Mouse (Mus musculus) erythroblast, embryonic 14.5 days (primary cell): ENCODE results near the gene Zdhhc6. TPM values are rescaled to one million over a fixed set of nuclear protein-coding genes. Genes with fewer than 3 reads are reported as not detected.

ENCODE experiments used
- H3K27me3 ChIP-seq: 2 replicates; pipeline ENCODE4 v1.6.1; 2012; ENCODE audit warnings: inconsistent platforms; ENCODE audit not compliant: control insufficient read depth
- H3K36me3 ChIP-seq: 2 replicates; pipeline ENCODE4 v1.6.1; 2012; ENCODE audit warnings: mild to moderate bottlenecking, inconsistent platforms; ENCODE audit not compliant: control insufficient read depth
- H3K4me1 ChIP-seq: 2 replicates; pipeline ENCODE4 v1.6.1; 2012; ENCODE audit warnings: inconsistent platforms; ENCODE audit not compliant: control insufficient read depth
- H3K4me3 ChIP-seq: replicated peaks from 2 replicates; pipeline ENCODE3; 2012; ENCODE audit warnings: moderate library complexity, mild to moderate bottlenecking, inconsistent platforms
- H3K9me3 ChIP-seq: 2 replicates; pipeline ENCODE4 v1.6.1; 2012; ENCODE audit warnings: low read length, inconsistent platforms, mixed read lengths; ENCODE audit not compliant: control insufficient read depth
- GATA1 ChIP-seq: IDR thresholded peaks from 2 replicates; pipeline ENCODE4 v1.6.1; 2012; ENCODE audit warnings: low read length, inconsistent platforms, mixed read lengths
- TAL1 ChIP-seq: IDR thresholded peaks from 3 replicates; pipeline ENCODE4 v1.6.1; 2012; ENCODE audit warnings: low read length, inconsistent platforms, mixed read lengths
- polyA plus RNA-seq: library from polyadenylated mRNA; stranded (reverse); fragments of >175 nt; gene quantifications from 2 replicates; pipeline ENCODE4 v1.2.3, GENCODE M21; 2012

Gene Zdhhc6
- polyA plus RNA-seq, 1 experiment: 2.3 TPM

GRCm38 (mm10) chr19:55241186-55241645, 74.6 kb downstream of the Zdhhc6 start, which contains the start of gene Gucy2g:
Gene Gucy2g (minus strand): TSS chr19:55241236.
- Histone ChIP-seq H3K9me3 (no peaks in the 10 kb centered on the region), H3K36me3 (no peaks in the 10 kb centered on the region), H3K27me3 (peaks cover 5% of the 10 kb centered on the region), H3K4me3 (no peak within 1 kb of the TSS), H3K4me1 (peaks cover 15% of the 10 kb centered on the region)
- TF ChIP-seq TAL1: no peak
- no peak for TF ChIP-seq GATA1

GRCm38 (mm10) chr19:55239766-55240426, 75.9 kb downstream of the Zdhhc6 start:
- H3K4me1 ChIP-seq: peaks cover 8% of the 10 kb centered on the region
- peaks cover 5% of the 10 kb centered on the region for H3K27me3 ChIP-seq
- H3K9me3 ChIP-seq: no peaks in the 10 kb centered on the region
- H3K4me3 ChIP-seq: no peak overlapping the region
- no peak for TF ChIP-seq GATA1
- no peak for TF ChIP-seq TAL1
- no peaks in the 10 kb centered on the region for H3K36me3 ChIP-seq

GRCm38 (mm10) chr19:55236564-55236963, 79.3 kb downstream of the Zdhhc6 start:
- Histone ChIP-seq H3K36me3 (no peaks in the 10 kb centered on the region), H3K4me3 (no peak overlapping the region), H3K4me1 (peaks cover 18% of the 10 kb centered on the region), H3K9me3 (no peaks in the 10 kb centered on the region), H3K27me3 (peaks cover 5% of the 10 kb centered on the region)
- no peak for TF ChIP-seq GATA1
- no peak for TF ChIP-seq TAL1

- TF ChIP-seq TAL1 (no peak), GATA1 (no peak)
- Histone ChIP-seq H3K4me3 (no peak overlapping the region), H3K9me3 (no peaks in the 10 kb centered on the region), H3K4me1 (peaks cover 22% of the 10 kb centered on the region), H3K36me3 (no peaks in the 10 kb centered on the region), H3K27me3 (peaks cover 5% of the 10 kb centered on the region)
Measured at GRCm38 (mm10) chr19:55236026-55236425, 79.8 kb downstream of the Zdhhc6 start.

- Histone ChIP-seq H3K9me3 (no peaks in the 10 kb centered on the region), H3K4me3 (no peak overlapping the region), H3K4me1 (peaks cover 26% of the 10 kb centered on the region), H3K36me3 (no peaks in the 10 kb centered on the region), H3K27me3 (no peaks in the 10 kb centered on the region)
- TF ChIP-seq TAL1 (no peak), GATA1 (no peak)
Measured at GRCm38 (mm10) chr19:55232136-55232535, 83.7 kb downstream of the Zdhhc6 start.

- Histone ChIP-seq H3K9me3 (no peaks in the 10 kb centered on the region), H3K4me1 (peaks cover 26% of the 10 kb centered on the region), H3K27me3 (no peaks in the 10 kb centered on the region), H3K36me3 (no peaks in the 10 kb centered on the region), H3K4me3 (no peak overlapping the region)
- TF ChIP-seq TAL1 (no peak), GATA1 (no peak)
Measured at GRCm38 (mm10) chr19:55231081-55231480, 84.8 kb downstream of the Zdhhc6 start.

DNA sequence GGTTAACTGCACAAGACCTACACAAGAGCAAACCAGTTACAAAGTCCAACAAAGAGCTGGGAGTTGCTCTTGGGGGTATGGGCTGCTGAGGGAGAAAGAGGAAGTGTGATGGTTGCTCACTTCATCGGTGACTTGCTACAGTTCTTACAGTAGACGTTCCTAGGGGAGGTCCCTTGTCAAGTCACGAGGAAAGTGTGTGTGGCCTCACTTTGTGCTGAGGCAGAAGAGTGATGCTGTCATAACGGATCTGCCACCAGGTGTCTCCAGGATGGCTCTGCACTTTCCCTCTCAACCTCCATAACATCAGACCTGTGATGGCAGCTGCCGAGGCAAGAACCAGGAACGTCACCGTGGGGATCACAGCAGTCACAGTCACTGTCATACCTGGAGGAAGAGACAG, 88.7 kb downstream of the Zdhhc6 start:
- no peak for TF ChIP-seq GATA1
- no peak for TF ChIP-seq TAL1
- peaks cover 11% of the 10 kb centered on the region for H3K4me1 ChIP-seq
- no peak overlapping the region for H3K4me3 ChIP-seq
- H3K36me3 ChIP-seq: no peaks in the 10 kb centered on the region
- H3K9me3 ChIP-seq: no peaks in the 10 kb centered on the region
- H3K27me3 ChIP-seq: 0 out of 2 replicates have a peak, but pooled peaks cover 2% of the 10 kb centered on the region

- H3K27me3 ChIP-seq: 0 out of 2 replicates have a peak, but pooled peaks cover 2% of the 10 kb centered on the region
- no peak for TF ChIP-seq TAL1
- TF ChIP-seq GATA1: no peak
- no peaks in the 10 kb centered on the region for H3K36me3 ChIP-seq
- H3K4me3 ChIP-seq: no peak overlapping the region
- peaks cover 8% of the 10 kb centered on the region for H3K4me1 ChIP-seq
- no peaks in the 10 kb centered on the region for H3K9me3 ChIP-seq
Measured at GRCm38 (mm10) chr19:55226621-55227020, 89.2 kb downstream of the Zdhhc6 start.

GRCm38 (mm10) chr19:55222268-55222667, 93.6 kb downstream of the Zdhhc6 start:
- Histone ChIP-seq H3K36me3 (no peaks in the 10 kb centered on the region), H3K4me1 (peaks cover 44% of the 10 kb centered on the region)

More at GRCm38 (mm10) chr19:55222268-55222667, 93.6 kb downstream of the Zdhhc6 start:
- TF ChIP-seq GATA1: no peak
- TF ChIP-seq TAL1: no peak
- Histone ChIP-seq H3K4me3 (no peak overlapping the region), H3K27me3 (0 out of 2 replicates have a peak, but pooled peaks cover 2% of the 10 kb centered on the region), H3K9me3 (no peaks in the 10 kb centered on the region)

Other genes with a start within 250 kb of the Zdhhc6 start
- 0.04 and 0.05 TPM in 2 replicates for gene Gpam, start 188.8 kb downstream of the Zdhhc6 start, polyA plus RNA-seq
- gene Tectb, start 135.3 kb downstream of the Zdhhc6 start, polyA plus RNA-seq: not detected in 2 replicates
- gene Gucy2g, start 74.8 kb downstream of the Zdhhc6 start, polyA plus RNA-seq: not detected in 2 replicates
- 0.92 and 1.3 TPM in 2 replicates for gene Acsl5, start 64.1 kb downstream of the Zdhhc6 start, polyA plus RNA-seq
- 0.90 and 1.0 TPM in 2 replicates for gene Vti1a, start 263 bp upstream of the Zdhhc6 start, polyA plus RNA-seq